Mouse (Mus musculus) brain, embryonic 14.5 days (tissue): Measurements from ENCODE around the gene Stk24.
A peak's percentile ranks its signal among the peaks of the same experiment; 100 is the strongest.

ENCODE experiments used
- CTCF ChIP-seq: fragments of 200-500 bp; IDR thresholded peaks from 2 replicates; pipeline ENCODE4 v1.5.1; 2012; ENCODE audit warnings: inconsistent platforms, mild to moderate bottlenecking, moderate library complexity, borderline replicate concordance; ENCODE audit not compliant: insufficient read depth, insufficient read length; ENCODE audit errors: extremely low read depth
- POLR2A ChIP-seq: fragments of 200-500 bp; IDR thresholded peaks from 2 replicates; pipeline ENCODE4 v1.6.1; 2012; ENCODE audit warnings: mild to moderate bottlenecking, inconsistent platforms, borderline replicate concordance; ENCODE audit not compliant: poor library complexity, insufficient read depth, insufficient read length, severe bottlenecking; ENCODE audit errors: extremely low read depth

- TF ChIP-seq POLR2A (peak; percentile 81), CTCF (no peak)
Observed at GRCm38 (mm10) chr14:121379116-121379826, 540 bp downstream of the Stk24 start.
